Mouse (Mus musculus) E14TG2a.4 (cell line): ENCODE data around the gene Olfr718-ps1.
"Not testable (repeated sequence)": the region's sequence is repeated elsewhere in the genome, so short reads cannot be mapped to it uniquely, and the experiment has no call there.

Experiments
- H3K27me3 ChIP-seq: 2 replicates; pipeline ENCODE4 v1.6.1; 2014; ENCODE audit warnings: low read length, control low read depth; ENCODE audit not compliant: insufficient read depth
- H3K36me3 ChIP-seq: 2 replicates; pipeline ENCODE4 v1.6.1; 2014; ENCODE audit warnings: low read length, control low read depth; ENCODE audit not compliant: insufficient read depth
- H3K4me1 ChIP-seq: replicated peaks from 2 replicates; pipeline ENCODE4 v1.6.1; 2014; ENCODE audit warnings: low read depth, low read length, control low read depth
- H3K4me3 ChIP-seq: replicated peaks from 2 replicates; pipeline ENCODE4 v1.5.1; 2014; ENCODE audit warnings: mild to moderate bottlenecking, low read length
- H3K9me3 ChIP-seq: 2 replicates; pipeline ENCODE4 v1.6.1; 2014; ENCODE audit warnings: low read length, control low read depth
- CTCF ChIP-seq: conservative IDR thresholded peaks from 2 replicates; pipeline ENCODE4 v1.5.1; 2014; ENCODE audit warnings: low read length
- NANOG ChIP-seq: IDR thresholded peaks from 2 replicates; pipeline ENCODE4 v1.6.1; 2014; ENCODE audit warnings: borderline replicate concordance, low read length, mixed read lengths
- POU5F1 ChIP-seq: IDR thresholded peaks from 2 replicates; pipeline ENCODE4 v1.6.1; 2014; ENCODE audit warnings: low read length, borderline replicate concordance

The Olfr718-ps1 gene

DNA sequence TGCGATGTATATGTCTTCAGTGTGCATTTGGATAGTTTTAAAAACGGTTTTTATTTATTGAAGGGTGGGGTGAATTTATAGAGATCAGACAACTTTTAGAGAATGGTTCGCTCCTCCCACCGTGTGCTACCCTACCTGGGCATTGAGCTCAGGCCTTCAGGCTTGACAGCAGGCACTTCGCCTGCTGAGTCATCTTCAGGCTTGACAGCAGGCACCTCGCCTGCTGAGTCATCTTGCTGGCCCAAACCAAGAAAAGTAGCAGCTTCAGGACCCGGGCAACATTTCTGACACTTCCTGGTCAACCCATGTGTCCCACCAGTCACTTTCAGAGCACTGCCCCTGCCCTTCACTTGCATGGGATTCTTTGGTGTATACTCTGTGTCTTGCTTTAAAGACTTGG lies 12.3 kb downstream of the Olfr718-ps1 start:
- TF ChIP-seq CTCF (no peak), POU5F1 (no peak), NANOG (no peak)
- Histone ChIP-seq H3K4me1 (peaks cover 14% of the 10 kb centered on the region), H3K9me3 (peaks cover 49% of the 10 kb centered on the region), H3K4me3 (no peak overlapping the region), H3K36me3 (peaks cover 3% of the 10 kb centered on the region; the same call in 1 of the 2 replicates), H3K27me3 (peaks cover 3% of the 10 kb centered on the region; the same call in 1 of the 2 replicates)

DNA sequence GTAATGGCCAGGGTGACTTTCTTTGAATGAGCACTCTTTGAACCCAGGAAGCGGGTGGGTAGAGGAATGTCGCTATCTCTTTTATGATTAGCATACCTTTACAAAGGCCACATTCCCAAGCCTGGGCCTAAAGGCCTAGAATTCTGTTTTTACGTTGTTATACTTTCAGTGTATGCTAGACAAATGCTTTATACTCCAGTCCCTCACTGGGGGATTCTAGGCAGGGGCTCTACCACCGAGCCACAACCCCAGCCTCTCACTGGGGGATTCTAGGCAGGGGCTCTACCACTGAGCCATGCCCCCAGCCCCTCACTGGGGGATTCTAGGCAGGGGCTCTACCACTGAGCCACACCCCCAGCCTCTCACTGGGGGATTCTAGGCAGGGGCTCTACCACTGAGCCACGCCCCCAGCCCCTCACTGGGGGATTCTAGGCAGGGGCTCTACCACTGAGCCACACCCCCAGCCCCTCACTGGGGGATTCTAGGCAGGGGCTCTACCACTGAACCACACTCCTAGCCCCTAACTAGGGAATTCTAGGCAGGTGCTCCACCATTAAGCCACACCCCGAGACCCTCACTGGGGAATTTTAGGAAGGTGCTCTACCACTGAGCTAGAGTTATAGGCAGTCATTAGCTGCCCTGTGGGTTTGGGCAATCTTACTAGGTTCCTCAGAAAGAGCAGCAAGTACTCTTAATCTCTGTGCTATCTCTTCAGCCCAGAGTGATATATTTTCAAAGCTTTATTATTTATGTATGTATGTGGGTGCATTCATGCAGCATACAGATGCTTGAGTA lies 13.0 kb downstream of the Olfr718-ps1 start:
- not testable (repeated sequence) for H3K27me3 ChIP-seq, H3K36me3 ChIP-seq, H3K4me3 ChIP-seq
- Histone ChIP-seq H3K4me1 (peaks cover 14% of the 10 kb centered on the region), H3K9me3 (peaks cover 54% of the 10 kb centered on the region)

DNA sequence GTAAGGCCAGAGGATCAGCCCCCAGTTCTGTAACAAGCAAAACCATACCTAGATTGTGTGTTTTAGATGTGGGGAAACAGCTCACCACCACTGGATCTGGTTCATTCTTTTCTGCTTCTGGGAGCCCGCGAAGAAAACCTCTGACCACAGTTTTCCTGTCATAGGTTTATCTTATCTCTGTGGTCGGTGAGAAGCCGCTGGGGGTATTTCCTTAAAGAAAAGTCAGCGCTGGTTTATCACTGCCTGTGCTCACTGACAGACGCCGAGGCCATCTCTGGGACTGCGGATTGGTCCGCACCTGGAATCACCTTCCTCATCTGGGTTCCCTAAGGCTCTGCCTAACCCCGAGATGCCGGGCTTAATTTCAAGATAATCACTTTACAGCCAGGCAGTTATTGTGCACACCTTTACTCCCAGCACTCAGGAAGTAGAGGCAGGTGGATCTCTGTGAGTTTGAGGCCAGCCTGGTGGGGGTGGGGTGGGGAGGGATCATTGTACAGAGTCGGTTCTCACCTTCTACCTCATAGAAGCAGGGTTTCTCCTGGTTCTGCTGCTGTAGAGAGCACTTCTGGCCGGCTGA lies 14.4 kb downstream of the Olfr718-ps1 start:
- Histone ChIP-seq H3K4me3 (no peak overlapping the region), H3K36me3 (peaks cover 3% of the 10 kb centered on the region), H3K27me3 (no peaks in the 10 kb centered on the region), H3K4me1 (peaks cover 13% of the 10 kb centered on the region), H3K9me3 (peaks cover 68% of the 10 kb centered on the region)
- TF ChIP-seq NANOG (no peak), POU5F1 (no peak), CTCF (no peak)

DNA sequence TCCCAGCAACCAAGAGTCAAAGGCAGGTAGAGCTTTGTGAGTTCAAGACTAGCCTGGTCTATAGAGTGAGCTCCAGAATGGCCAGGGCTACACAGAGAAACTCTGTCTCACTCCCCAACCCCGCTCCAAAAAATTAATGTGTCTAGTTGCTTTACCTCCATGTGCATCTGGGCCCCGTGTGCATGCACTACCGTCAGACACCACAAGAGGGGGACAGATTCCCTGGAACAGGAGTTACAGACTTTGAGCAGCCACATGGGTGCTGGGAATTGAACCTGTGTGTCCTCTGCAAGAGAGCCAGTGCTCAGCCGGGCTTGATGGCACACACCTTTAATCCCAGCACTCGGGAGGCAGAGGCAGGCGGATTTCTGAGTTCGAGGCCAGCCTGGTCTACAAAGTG lies 17.0 kb downstream of the Olfr718-ps1 start:
- Histone ChIP-seq H3K4me1 (peaks cover 15% of the 10 kb centered on the region), H3K9me3 (peaks cover 79% of the 10 kb centered on the region), H3K4me3 (no peak overlapping the region), H3K27me3 (no peaks in the 10 kb centered on the region), H3K36me3 (peaks cover 3% of the 10 kb centered on the region)
- TF ChIP-seq POU5F1 (no peak), CTCF (peak; percentile 70)

DNA sequence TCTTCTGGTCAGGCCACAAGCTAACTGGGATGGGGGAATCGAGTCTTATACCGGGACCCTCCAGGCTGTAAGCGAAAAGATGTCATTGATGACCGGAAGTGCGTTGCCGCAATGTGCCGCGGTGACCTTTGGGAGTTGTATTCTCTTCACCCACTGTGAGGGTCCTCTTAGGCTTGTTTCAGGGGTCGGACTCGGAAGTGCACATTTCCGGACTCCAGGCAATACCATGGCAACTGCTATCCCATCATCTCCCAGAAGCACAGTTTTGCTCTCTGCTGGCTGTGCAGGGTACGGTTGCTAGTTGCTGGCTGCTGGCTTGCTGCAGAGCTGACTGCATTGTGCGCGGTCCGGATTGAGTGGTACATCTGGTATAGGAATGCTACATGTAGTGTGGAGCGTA lies 18.3 kb downstream of the Olfr718-ps1 start:
- Histone ChIP-seq H3K27me3 (no peaks in the 10 kb centered on the region), H3K9me3 (peaks cover 71% of the 10 kb centered on the region), H3K4me3 (no peak overlapping the region), H3K36me3 (no peaks in the 10 kb centered on the region; the same call in 1 of the 2 replicates), H3K4me1 (peaks cover 28% of the 10 kb centered on the region)
- no peak for TF ChIP-seq NANOG
- 0 out of 2 replicates have a peak, but pooled peaks have one; percentile 23 for TF ChIP-seq POU5F1

DNA sequence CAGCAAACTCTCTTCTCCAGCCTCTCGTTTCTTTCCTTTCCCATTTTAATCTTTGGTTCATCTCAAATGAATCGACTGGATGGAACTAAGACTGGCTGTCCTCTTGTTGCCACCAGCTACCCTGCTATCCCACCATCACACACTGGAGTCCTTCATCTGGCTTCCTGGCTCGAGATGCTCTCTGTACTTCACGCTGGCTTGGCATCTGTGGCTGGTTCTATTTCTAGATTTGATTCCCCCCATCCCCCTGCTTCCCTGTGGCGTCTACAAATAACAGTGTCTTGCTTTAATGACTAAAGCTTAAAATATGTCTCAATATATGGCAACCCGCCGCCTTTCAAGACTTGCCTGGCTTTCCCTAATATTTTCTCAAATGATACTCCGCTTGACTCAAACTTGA lies 19.5 kb downstream of the Olfr718-ps1 start:
- Histone ChIP-seq H3K36me3 (no peaks in the 10 kb centered on the region; the same call in 1 of the 2 replicates), H3K27me3 (no peaks in the 10 kb centered on the region), H3K4me1 (peaks cover 39% of the 10 kb centered on the region), H3K4me3 (no peak overlapping the region), H3K9me3 (peaks cover 66% of the 10 kb centered on the region)
- TF ChIP-seq POU5F1 (no peak), NANOG (no peak), CTCF (no peak)

DNA sequence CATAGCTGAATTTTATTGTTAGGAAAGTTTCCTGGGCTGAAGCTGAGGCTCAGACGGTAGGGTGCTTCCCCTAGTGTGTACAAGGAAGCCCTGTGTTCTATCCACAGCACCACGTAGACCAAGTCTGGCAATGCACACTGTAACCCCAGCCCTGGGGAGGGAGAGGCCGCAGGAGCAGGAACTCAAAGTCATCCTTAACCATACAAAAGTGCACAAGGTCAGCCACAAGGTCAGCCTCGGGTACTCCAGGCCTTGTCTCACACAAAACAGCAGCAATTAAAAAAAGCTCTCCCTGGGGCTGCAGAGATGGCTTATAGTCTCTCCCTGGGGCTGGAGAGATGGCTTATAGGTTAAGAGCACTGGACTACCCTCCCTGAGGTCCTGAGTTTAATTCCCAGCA lies 20.5 kb downstream of the Olfr718-ps1 start:
- Histone ChIP-seq H3K9me3 (peaks cover 59% of the 10 kb centered on the region), H3K27me3 (no peaks in the 10 kb centered on the region), H3K4me3 (no peak overlapping the region), H3K4me1 (peaks cover 48% of the 10 kb centered on the region), H3K36me3 (no peaks in the 10 kb centered on the region; the same call in 1 of the 2 replicates)
- TF ChIP-seq CTCF: no peak
- TF ChIP-seq NANOG: no peak
- no peak for TF ChIP-seq POU5F1

DNA sequence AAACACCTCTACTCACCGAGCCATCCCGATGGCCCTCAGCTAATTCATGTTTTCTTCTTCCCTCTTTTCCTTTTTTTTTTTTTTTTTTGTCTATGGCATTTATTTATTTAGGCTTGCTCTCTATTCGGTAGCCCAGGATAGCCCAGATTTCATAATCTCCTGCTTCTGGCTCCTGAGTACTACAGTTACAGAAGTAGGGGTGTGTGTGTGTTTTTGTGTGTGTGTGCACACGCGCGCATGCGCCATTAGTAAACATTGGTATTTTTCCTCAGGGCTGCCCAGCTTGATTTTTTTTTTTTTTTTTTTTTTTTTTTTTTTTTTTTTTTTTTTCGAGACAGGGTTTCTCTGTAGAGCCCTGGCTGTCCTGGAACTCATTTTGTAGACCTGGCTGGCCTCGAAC lies 21.3 kb downstream of the Olfr718-ps1 start:
- Histone ChIP-seq H3K9me3 (peaks cover 52% of the 10 kb centered on the region), H3K27me3 (no peaks in the 10 kb centered on the region), H3K4me1 (peaks cover 57% of the 10 kb centered on the region), H3K36me3 (no peaks in the 10 kb centered on the region; the same call in 1 of the 2 replicates), H3K4me3 (no peak overlapping the region)
- TF ChIP-seq POU5F1 (no peak), CTCF (no peak), NANOG (no peak)
